ENCODE assay signal across 11 mouse cellular contexts in genomic region chr9:43491024-43491751, GRCm38 (mm10).
DNase-seq lines count a peak whose midpoint lies in the region; ATAC-seq lines count a peak whose summit lies in the region.
"Had no signal": no experiment of that assay in that cellular context is flagged by ENCODE, and none has a peak within 500 bp of the region (broad histone marks: within the 10 kb centered on the region; RNA-seq: fewer than 3 reads in every experiment).

No protein-coding gene starts in this region.

- ATAC-seq in midbrain, embryonic 14.5 days (ENCODE audit: low FRiP score, low TSS enrichment): no peak
- no peak for ATAC-seq in forebrain, embryonic 16.5 days

- no peaks in the 10 kb centered on the region for H3K27me3 ChIP-seq in midbrain, embryonic 14.5 days (ENCODE audit: control insufficient read depth, insufficient read depth, low read length)
- H3K27me3 ChIP-seq in midbrain, embryonic 10.5 days (ENCODE audit: low read depth, poor library complexity, severe bottlenecking): no peaks in the 10 kb centered on the region
- H3K27me3 ChIP-seq in forebrain, embryonic 16.5 days (replicated peaks; ENCODE audit: control insufficient read depth, insufficient read depth, low read length): no peaks in the 10 kb centered on the region

- no peak overlapping the region for H3K4me3 ChIP-seq in midbrain, embryonic 14.5 days (replicated peaks; ENCODE audit: low read depth, low read length)
- H3K4me3 ChIP-seq in midbrain, embryonic 10.5 days: no peak overlapping the region
- H3K4me3 ChIP-seq in forebrain, embryonic 16.5 days (replicated peaks; ENCODE audit: low read length): no peak overlapping the region
- H3K4me3 ChIP-seq: limb, embryonic 12.5 days had no signal

- peaks cover 19% of the 10 kb centered on the region for H3K4me1 ChIP-seq in midbrain, embryonic 14.5 days (ENCODE audit: control insufficient read depth, insufficient read depth, low read length)
- peaks cover 17% of the 10 kb centered on the region for H3K4me1 ChIP-seq in midbrain, embryonic 10.5 days
- H3K4me1 ChIP-seq in forebrain, embryonic 16.5 days (replicated peaks; ENCODE audit: control insufficient read depth, insufficient read depth, low read length): peaks cover 9% of the 10 kb centered on the region

- H3K9me3 ChIP-seq in midbrain, embryonic 14.5 days (ENCODE audit: control insufficient read depth, low read length): no peaks in the 10 kb centered on the region
- no peaks in the 10 kb centered on the region for H3K9me3 ChIP-seq in midbrain, embryonic 10.5 days (replicated peaks)
- no peaks in the 10 kb centered on the region for H3K9me3 ChIP-seq in forebrain, embryonic 16.5 days (ENCODE audit: control insufficient read depth, low read length)
- H3K9me3 ChIP-seq: limb, embryonic 12.5 days had no signal

- H3K36me3 ChIP-seq in midbrain, embryonic 14.5 days (ENCODE audit: control insufficient read depth, insufficient read depth, low read length): no peaks in the 10 kb centered on the region
- no peaks in the 10 kb centered on the region for H3K36me3 ChIP-seq in midbrain, embryonic 10.5 days
- no peaks in the 10 kb centered on the region for H3K36me3 ChIP-seq in forebrain, embryonic 16.5 days (ENCODE audit: control insufficient read depth, insufficient read depth)
- H3K36me3 ChIP-seq: limb, embryonic 12.5 days had no signal

- no peak overlapping the region for H3K27ac ChIP-seq in midbrain, embryonic 14.5 days (replicated peaks; ENCODE audit: low read depth, low read length)
- H3K27ac ChIP-seq in midbrain, embryonic 10.5 days (replicated peaks): no peak overlapping the region
- no peak overlapping the region for H3K27ac ChIP-seq in forebrain, embryonic 16.5 days (ENCODE audit: low read length)
- H3K27ac ChIP-seq: limb, embryonic 12.5 days had no signal

- peak; percentile 90 for DNase-seq in heart, adult 11 months
- DNase-seq in heart, adult 8-10 months (ENCODE audit: low spot score): no peak
- DNase-seq in midbrain, embryonic 14.5 days: peak; percentile 75
- no peak for DNase-seq in midbrain, embryonic 10.5 days (ENCODE audit: low spot score)
- peak; percentile 75 for DNase-seq in embryo, embryonic 10.5 days (ENCODE audit: low spot score)
- DNase-seq in retina, embryonic 14.5 days (ENCODE audit: low spot score): peak; percentile 73
- DNase-seq in B cell, adult 2 months: no peak
- DNase-seq: adrenal gland, adult 2 months; gastrocnemius, postnatal 10 days had no signal

- no peak overlapping the region for H3K4me2 ChIP-seq in midbrain, embryonic 14.5 days (ENCODE audit: low read length)
- H3K4me2 ChIP-seq in forebrain, embryonic 16.5 days (ENCODE audit: low read length): no peak overlapping the region
- H3K4me2 ChIP-seq: limb, embryonic 12.5 days had no signal

- WGBS in midbrain, embryonic 14.5 days: 77% methylated on average over 12 of the region's 12 CpGs
- 71% methylated on average over 12 of the region's 12 CpGs for WGBS in midbrain, embryonic 10.5 days
- 77% methylated on average over 12 of the region's 12 CpGs for WGBS in forebrain, embryonic 16.5 days

- no peak overlapping the region for H3K9ac ChIP-seq in midbrain, embryonic 14.5 days (replicated peaks; ENCODE audit: low read length)
- H3K9ac ChIP-seq in forebrain, embryonic 16.5 days (replicated peaks; ENCODE audit: low read depth, low read length): no peak overlapping the region
- H3K9ac ChIP-seq: limb, embryonic 12.5 days had no signal

Comparison
In these comparisons a context has a peak if more than half of its experiments do, and no peak if none do; other contexts are left out.
1. DNase-seq: peak in heart, adult 11 months (single experiment), midbrain, embryonic 14.5 days (single experiment), embryo, embryonic 10.5 days (single experiment) and retina, embryonic 14.5 days (single experiment); none in heart, adult 8-10 months (single experiment), midbrain, embryonic 10.5 days (single experiment) and B cell, adult 2 months (0 of 2).